Mouse (Mus musculus) Muller cell, postnatal 12 days (primary cell): ENCODE data around the gene Ugcg.
"Not testable (repeated sequence)": the region's sequence is repeated elsewhere in the genome, so short reads cannot be mapped to it uniquely, and the experiment has no call there.

Experiments used
- DNase-seq: peaks from one replicate; pipeline ENCODE4 v3.0.0-alpha.2; 2015; ENCODE audit errors: inconsistent ontology term

Ugcg gene

GRCm38 (mm10) chr4:59257866-59258265 is 68.8 kb downstream of the Ugcg start:
- no peak for DNase-seq

GRCm38 (mm10) chr4:59258771-59259170 is 69.7 kb downstream of the Ugcg start:
- DNase-seq, result peak; percentile 69

DNA sequence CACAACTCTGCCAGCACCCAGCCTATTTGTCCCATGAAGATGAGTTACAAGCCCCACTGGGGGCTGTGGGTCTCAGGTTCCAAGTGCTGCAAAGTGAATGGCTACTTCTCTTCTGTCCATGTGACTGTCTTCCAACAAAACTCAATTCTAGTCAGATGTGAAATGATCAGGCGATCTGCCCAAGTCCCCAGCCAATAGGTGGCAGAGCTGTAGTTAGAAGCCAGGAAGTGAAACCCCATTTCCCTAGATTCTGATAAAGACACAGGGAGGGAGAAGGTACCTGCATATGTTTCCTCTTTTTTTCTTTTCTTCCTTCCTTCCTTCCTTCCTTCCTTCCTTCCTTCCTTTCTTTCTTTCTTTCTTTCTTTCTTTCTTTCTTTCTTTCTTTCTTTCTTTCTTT is 70.7 kb downstream of the Ugcg start:
- no peak for DNase-seq

- DNase-seq, result no peak
Observed at GRCm38 (mm10) chr4:59260871-59261515, 71.9 kb downstream of the Ugcg start.

GRCm38 (mm10) chr4:59261582-59261981 is 72.5 kb downstream of the Ugcg start:
- DNase-seq, result not testable (repeated sequence)

DNA sequence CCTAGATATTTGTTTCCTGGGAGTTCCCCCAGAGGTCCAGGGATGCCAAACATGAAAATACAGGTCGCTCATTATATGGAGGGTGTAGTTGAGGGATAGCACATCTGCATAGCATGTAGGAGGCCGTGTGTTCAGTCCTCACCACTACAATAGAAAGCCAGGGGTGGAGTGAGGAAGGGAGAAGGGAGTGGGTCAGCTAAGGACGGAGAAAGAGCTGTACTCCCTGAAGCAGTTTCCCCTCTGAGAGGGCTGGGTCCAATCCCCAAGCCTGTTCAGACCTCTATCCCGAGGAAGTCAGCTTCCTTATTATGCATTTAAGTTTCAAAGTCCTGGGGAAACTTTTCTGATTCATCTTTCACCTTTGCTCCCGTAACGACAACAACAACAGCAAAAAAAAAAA is 73.1 kb downstream of the Ugcg start:
- no peak for DNase-seq

DNA sequence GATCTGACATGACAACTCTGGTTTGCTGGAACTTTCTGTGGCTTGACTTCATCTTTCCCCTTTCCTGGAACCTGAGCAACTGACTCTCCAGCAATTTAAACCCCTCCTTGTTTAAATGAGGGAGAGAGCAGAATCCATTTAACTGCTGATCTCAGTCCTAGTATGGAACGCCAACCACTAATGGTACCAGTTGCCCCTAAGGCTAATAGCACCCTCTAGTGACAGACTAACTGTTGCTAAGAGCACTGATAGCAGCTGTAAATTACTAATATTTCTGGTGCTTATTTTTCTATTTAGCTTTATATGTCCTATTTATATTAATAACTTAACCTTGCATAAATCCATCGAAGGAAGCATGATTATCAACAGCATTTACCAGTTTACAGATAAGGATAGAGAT is 74.4 kb downstream of the Ugcg start:
- DNase-seq, result no peak

- no peak for DNase-seq
Observed at GRCm38 (mm10) chr4:59264611-59265095, 75.6 kb downstream of the Ugcg start.

DNA sequence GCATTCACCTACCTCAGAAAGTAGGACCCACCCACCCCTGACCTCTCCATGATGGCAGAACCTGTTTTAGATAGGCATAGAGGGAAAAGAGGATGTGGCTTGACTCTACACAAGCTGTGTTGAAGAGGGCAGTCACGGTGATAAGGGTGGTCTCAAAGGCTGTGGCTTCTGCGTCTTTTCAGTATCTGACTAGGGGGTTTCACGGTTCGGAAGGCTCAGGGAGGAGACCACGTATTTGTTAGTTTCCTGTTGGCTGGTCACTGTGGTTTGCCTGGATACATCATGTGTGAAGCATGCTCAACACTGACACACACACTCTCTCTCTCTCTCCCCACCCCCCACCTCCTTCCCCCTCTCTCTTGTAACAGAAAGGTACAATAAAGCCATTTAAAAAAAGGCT is 76.1 kb downstream of the Ugcg start:
- DNase-seq, result no peak

DNA sequence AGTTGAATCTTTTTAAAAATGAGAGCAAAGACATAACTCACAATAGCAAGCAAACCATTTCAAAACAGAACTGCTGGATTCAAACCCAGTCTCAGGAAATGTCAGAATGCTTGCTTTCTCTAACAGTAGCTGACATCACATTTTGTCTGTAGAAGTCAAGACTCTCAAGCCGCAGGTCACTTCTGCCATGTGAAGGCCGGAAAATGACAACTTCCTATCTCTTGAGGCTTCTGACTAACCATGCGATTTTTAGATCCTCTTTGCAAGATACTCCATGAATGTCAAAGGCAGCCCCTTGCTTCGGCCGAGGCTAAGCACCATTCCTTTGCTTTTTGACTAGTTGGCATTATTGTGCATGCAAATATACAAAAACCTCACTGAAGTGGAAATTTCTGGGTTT is 76.6 kb downstream of the Ugcg start:
- no peak for DNase-seq
